Mouse (Mus musculus) common myeloid progenitor, adult 5-6 weeks (primary cell): ENCODE data around the gene Gstm1. TPM values are rescaled to one million over a fixed set of nuclear protein-coding genes. Genes with fewer than 3 reads are reported as not detected.
A peak's percentile ranks its signal among the peaks of the same experiment; 100 is the strongest.
"Not testable (repeated sequence)": the region's sequence is repeated elsewhere in the genome, so short reads cannot be mapped to it uniquely, and the experiment has no call there.

Experiments used
- ATAC-seq: replicated peaks from 2 replicates; pipeline ENCODE4 v1.8.0; 2016; ENCODE audit warnings: low read depth, mild to moderate bottlenecking, moderate TSS enrichment, inconsistent platforms; ENCODE audit not compliant: poor library complexity, severe bottlenecking
- total RNA-seq: library from RNA; stranded (forward); fragments of 200-1000, 187-1606 nt; gene quantifications from 2 replicates; pipeline ENCODE4 v1.2.3, GENCODE M21; 2017

Gstm1 gene
- total RNA-seq, result 36.8 and 36.9 TPM in 2 replicates

GRCm38 (mm10) chr3:108017473-108018189, at the start of gene Gstm1:
Gene Gstm1, minus strand, starts transcription at chr3:108017973.
- ATAC-seq, result peak; percentile 86

GRCm38 (mm10) chr3:108067370-108067934, 49.7 kb upstream of the Gstm1 start:
- no peak for ATAC-seq

- no peak for ATAC-seq
Observed at GRCm38 (mm10) chr3:108065551-108065950, 47.8 kb upstream of the Gstm1 start.

GRCm38 (mm10) chr3:108064672-108065071, 46.9 kb upstream of the Gstm1 start:
- ATAC-seq, result no peak

GRCm38 (mm10) chr3:108062648-108063047, 44.9 kb upstream of the Gstm1 start:
- ATAC-seq, result no peak

GRCm38 (mm10) chr3:108061420-108061819, 43.6 kb upstream of the Gstm1 start:
- ATAC-seq, result peak; percentile 82

GRCm38 (mm10) chr3:108050493-108050892, 32.7 kb upstream of the Gstm1 start:
- ATAC-seq, result no peak

GRCm38 (mm10) chr3:108048306-108048705, 30.5 kb upstream of the Gstm1 start:
- no peak for ATAC-seq

- no peak for ATAC-seq
Observed at GRCm38 (mm10) chr3:108046944-108047655, 29.3 kb upstream of the Gstm1 start.

GRCm38 (mm10) chr3:108044394-108045140, 26.8 kb upstream of the Gstm1 start, which contains the start of gene Gstm4:
Gene Gstm4, minus strand, starts transcription at chr3:108044894.
- ATAC-seq, result peak; percentile 97

- no peak for ATAC-seq
Observed at GRCm38 (mm10) chr3:108033156-108033555, 15.4 kb upstream of the Gstm1 start.

- no peak for ATAC-seq
Observed at GRCm38 (mm10) chr3:108032113-108032512, 14.3 kb upstream of the Gstm1 start.

GRCm38 (mm10) chr3:108028641-108029365, 11.0 kb upstream of the Gstm1 start:
- no peak for ATAC-seq

GRCm38 (mm10) chr3:108026597-108026996, 8.8 kb upstream of the Gstm1 start:
- no peak for ATAC-seq

GRCm38 (mm10) chr3:108026049-108026448, 8.3 kb upstream of the Gstm1 start:
- peak; percentile 55 for ATAC-seq

GRCm38 (mm10) chr3:108025318-108025717, 7.5 kb upstream of the Gstm1 start:
- ATAC-seq, result no peak

- ATAC-seq, result no peak
Observed at GRCm38 (mm10) chr3:108022650-108023049, 4.9 kb upstream of the Gstm1 start.

GRCm38 (mm10) chr3:108020351-108021022, 2.7 kb upstream of the Gstm1 start:
- ATAC-seq, result not testable (repeated sequence)

- ATAC-seq, result not testable (repeated sequence)
Observed at GRCm38 (mm10) chr3:108019226-108019625, 1.5 kb upstream of the Gstm1 start.
